Mouse (Mus musculus) midbrain, postnatal 0 days (tissue): ENCODE measurements at regions not wholly inside any gene's neighbourhood (a gene's known extent, or its start where the extent isn't known, plus 50 kb on each side); places are given as distances from the start of the nearest gene placed in this dataset.

ENCODE experiments used
- ATAC-seq: fragments of 200-750 bp; cut with Nextera tagmentation; 2 replicates; pipeline ENCODE4 v1.8.0; 2017; ENCODE audit warnings: moderate number of reproducible peaks, mild to moderate bottlenecking, moderate TSS enrichment, moderate library complexity; ENCODE audit not compliant: low FRiP score
- DNase-seq: peaks from one replicate; pipeline ENCODE4 v3.0.0-alpha.2; 2015; ENCODE audit warnings: low spot score
- H3K27ac ChIP-seq: fragments of 300-500 bp; sonication (generic); 2 replicates; pipeline ENCODE4 v1.5.1; 2014; ENCODE audit warnings: low read depth, mild to moderate bottlenecking, low read length, mixed read lengths
- H3K27me3 ChIP-seq: fragments of 300-500 bp; sonication (generic); 2 replicates; pipeline ENCODE4 v1.6.1; 2014; ENCODE audit warnings: low read length, control low read depth, mixed read lengths; ENCODE audit not compliant: insufficient read depth
- H3K36me3 ChIP-seq: fragments of 300-500 bp; sonication (generic); 2 replicates; pipeline ENCODE4 v1.6.1; 2014; ENCODE audit warnings: low read length, control low read depth, mixed read lengths; ENCODE audit not compliant: insufficient read depth
- H3K4me1 ChIP-seq: fragments of 300-500 bp; sonication (generic); 2 replicates; pipeline ENCODE4 v1.6.1; 2014; ENCODE audit warnings: mild to moderate bottlenecking, control low read depth, antibody characterized with exemption, low read length, mixed read lengths; ENCODE audit not compliant: insufficient read depth
- H3K4me2 ChIP-seq: fragments of 300-500 bp; sonication (generic); 2 replicates; pipeline ENCODE4 v1.6.1; 2014; ENCODE audit warnings: low read depth, mild to moderate bottlenecking, low read length, mixed read lengths; ENCODE audit not compliant: poor library complexity, severe bottlenecking
- H3K4me3 ChIP-seq: fragments of 300-500 bp; sonication (generic); 2 replicates; pipeline ENCODE4 v1.5.1; 2014; ENCODE audit warnings: low read depth, mild to moderate bottlenecking, low read length, moderate library complexity
- H3K9ac ChIP-seq: fragments of 300-500 bp; sonication (generic); replicated peaks from 2 replicates; pipeline ENCODE4 v1.6.1; 2014; ENCODE audit warnings: mild to moderate bottlenecking, low read length, moderate library complexity, mixed read lengths; ENCODE audit not compliant: poor library complexity, severe bottlenecking
- H3K9me3 ChIP-seq: fragments of 300-500 bp; sonication (generic); 2 replicates; pipeline ENCODE4 v1.6.1; 2016; ENCODE audit warnings: low read length, control low read depth
- CTCF ChIP-seq: IDR thresholded peaks from 2 replicates; pipeline ENCODE4 v1.5.1; 2016; ENCODE audit warnings: antibody characterized with exemption, mild to moderate bottlenecking
- WGBS: fragments of 180-500 bp; shearing (Covaris S2); extraction: QIAGEN DNeasy Blood & Tissue Kit; methylation state at CpG from one replicate; pipeline ENCODE4 v1.1.7; 2014; 5-methylcytosine and 5-hydroxymethylcytosine counted together

- no peak overlapping the region for H3K4me2 ChIP-seq
- TF ChIP-seq CTCF: no peak
- WGBS: 20% methylated on average over 2 of the region's 2 CpGs
- H3K4me1 ChIP-seq: no peaks in the 10 kb centered on the region
- no peak overlapping the region for H3K9ac ChIP-seq
- no peak overlapping the region for H3K27ac ChIP-seq
- no peaks in the 10 kb centered on the region for H3K9me3 ChIP-seq
- DNase-seq (no peak), ATAC-seq (no peak)
- H3K36me3 ChIP-seq: no peaks in the 10 kb centered on the region
- H3K4me3 ChIP-seq: no peak overlapping the region
- H3K27me3 ChIP-seq: no peaks in the 10 kb centered on the region
These were observed 366.1 kb downstream of the Bmper start for GRCm38 (mm10) chr9:23589024-23589423.

DNA sequence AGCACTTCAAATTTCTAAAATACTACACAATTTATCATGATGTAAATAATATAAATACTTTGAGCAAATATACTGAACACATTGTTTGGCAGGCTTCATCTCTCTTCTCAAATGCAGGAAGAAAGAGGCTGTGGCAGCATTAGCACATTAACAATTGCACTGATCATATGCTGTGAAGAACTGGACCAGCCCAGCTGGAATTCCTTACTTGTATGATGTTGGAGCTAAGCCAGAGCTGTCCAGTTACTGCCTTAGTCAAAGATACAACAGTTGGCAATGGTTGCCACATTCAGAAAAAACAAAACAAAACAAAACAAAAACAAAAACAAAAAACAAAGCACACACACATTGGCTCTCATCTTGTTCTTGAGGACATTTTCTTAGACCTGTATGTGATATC lies 369.0 kb downstream of the Bmper start:
- H3K27me3 ChIP-seq: no peaks in the 10 kb centered on the region
- H3K36me3 ChIP-seq: no peaks in the 10 kb centered on the region
- ATAC-seq: no peak
- H3K9ac ChIP-seq: no peak overlapping the region
- no peak overlapping the region for H3K4me3 ChIP-seq
- peak; percentile 66 for DNase-seq
- no peak overlapping the region for H3K4me2 ChIP-seq
- no peaks in the 10 kb centered on the region for H3K4me1 ChIP-seq
- TF ChIP-seq CTCF: no peak
- H3K9me3 ChIP-seq: no peaks in the 10 kb centered on the region
- no peak overlapping the region for H3K27ac ChIP-seq

DNA sequence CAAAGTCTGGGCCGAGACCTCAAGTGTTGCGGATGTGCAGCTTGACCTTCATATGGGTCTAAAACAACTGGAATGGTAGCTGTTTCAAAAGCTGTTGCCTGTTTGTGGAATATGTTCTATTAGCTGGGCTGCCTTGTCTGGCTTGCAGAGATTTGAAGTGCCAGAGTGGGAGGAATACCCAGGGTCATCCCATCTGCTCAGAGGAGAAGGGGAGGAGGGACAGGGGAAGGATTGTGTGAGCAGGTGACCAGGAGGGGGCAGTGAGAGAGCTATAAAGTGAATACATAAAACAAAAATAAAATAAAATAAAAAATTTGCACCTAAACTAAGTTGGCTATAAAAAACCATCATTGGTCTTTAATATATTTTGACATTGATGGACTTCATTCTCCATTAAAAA lies 377.7 kb downstream of the Bmper start:
- no peaks in the 10 kb centered on the region for H3K9me3 ChIP-seq
- H3K27me3 ChIP-seq: no peaks in the 10 kb centered on the region
- DNase-seq: no peak
- no peak overlapping the region for H3K9ac ChIP-seq
- no peak overlapping the region for H3K27ac ChIP-seq
- no peak overlapping the region for H3K4me2 ChIP-seq
- H3K4me3 ChIP-seq: no peak overlapping the region
- no peak for TF ChIP-seq CTCF
- H3K4me1 ChIP-seq: no peaks in the 10 kb centered on the region
- 100% methylated on average over 2 of the region's 2 CpGs for WGBS
- ATAC-seq: no peak
- H3K36me3 ChIP-seq: no peaks in the 10 kb centered on the region
